Mouse (Mus musculus) heart, adult 2 months (tissue): ENCODE data around the gene Hdac9.

ENCODE experiments used
- CTCF ChIP-seq: fragments of 200-600 bp; IDR thresholded peaks from 2 replicates; pipeline ENCODE4 v1.8.1; 2022; ENCODE audit warnings: antibody characterized with exemption, mild to moderate bottlenecking, moderate library complexity
- EP300 ChIP-seq: fragments of 200-500 bp; IDR thresholded peaks from 2 replicates; pipeline ENCODE4 v1.6.1; 2011; ENCODE audit warnings: low read depth, low read length, control low read depth; ENCODE audit not compliant: insufficient read depth
- POLR2A ChIP-seq: fragments of 200-500 bp; IDR thresholded peaks from 2 replicates; pipeline ENCODE4 v1.6.1; 2011; ENCODE audit warnings: mild to moderate bottlenecking, low read depth, low read length, control low read depth; ENCODE audit not compliant: insufficient read depth

- TF ChIP-seq POLR2A: no peak
- no peak for TF ChIP-seq CTCF
- TF ChIP-seq EP300: no peak
Observed at GRCm38 (mm10) chr12:34521468-34521867, 395.4 kb downstream of the Hdac9 start.
